Mouse (Mus musculus) lung, embryonic 14.5 days (tissue): ENCODE results near the gene Slc9a8. TPM values are rescaled to one million over a fixed set of nuclear protein-coding genes. Genes with fewer than 3 reads are reported as not detected.

Experiments
- ATAC-seq: fragments of 200-750 bp; cut with Nextera tagmentation; 2 replicates; pipeline ENCODE4 v1.8.0; 2017; ENCODE audit warnings: mild to moderate bottlenecking, moderate TSS enrichment, moderate library complexity; ENCODE audit not compliant: insufficient read depth
- DNase-seq: peaks from one replicate; pipeline ENCODE4 v3.0.0-alpha.2; 2015
- H3K27ac ChIP-seq: fragments of 300-500 bp; sonication (generic); 2 replicates; pipeline ENCODE4 v1.5.1; 2014; ENCODE audit warnings: low read depth, mild to moderate bottlenecking, moderate library complexity
- H3K27me3 ChIP-seq: fragments of 300-500 bp; sonication (generic); 2 replicates; pipeline ENCODE4 v1.6.1; 2014; ENCODE audit warnings: low read length, control low read depth; ENCODE audit not compliant: insufficient read depth
- H3K36me3 ChIP-seq: fragments of 300-500 bp; sonication (generic); 2 replicates; pipeline ENCODE4 v1.6.1; 2014; ENCODE audit warnings: control low read depth; ENCODE audit not compliant: insufficient read depth
- H3K4me1 ChIP-seq: fragments of 300-500 bp; sonication (generic); 2 replicates; pipeline ENCODE4 v1.6.1; 2014; ENCODE audit warnings: antibody characterized with exemption, control low read depth; ENCODE audit not compliant: insufficient read depth
- H3K4me2 ChIP-seq: fragments of 300-500 bp; sonication (generic); 2 replicates; pipeline ENCODE4 v1.6.1; 2014; ENCODE audit warnings: mild to moderate bottlenecking
- H3K4me3 ChIP-seq: fragments of 300-500 bp; sonication (generic); 2 replicates; pipeline ENCODE4 v1.5.1; 2014; ENCODE audit warnings: low read depth, low read length
- H3K9ac ChIP-seq: fragments of 300-500 bp; sonication (generic); 2 replicates; pipeline ENCODE4 v1.6.1; 2014
- H3K9me3 ChIP-seq: fragments of 300-500 bp; sonication (generic); 2 replicates; pipeline ENCODE4 v1.6.1; 2016; ENCODE audit warnings: low read depth, low read length, control low read depth
- CTCF ChIP-seq: IDR thresholded peaks from 2 replicates; pipeline ENCODE4 v1.5.1; 2016; ENCODE audit warnings: antibody characterized with exemption, low read depth
- WGBS: fragments of 180-500 bp; shearing (Covaris S2); extraction: QIAGEN DNeasy Blood & Tissue Kit; methylation state at CpG from one replicate; pipeline ENCODE4 v1.1.7; 2014; 5-methylcytosine and 5-hydroxymethylcytosine counted together
- polyA plus RNA-seq: library from polyadenylated mRNA; unstranded; fragments of >200 nt; fragmentation: Nextera tagmentation; extraction: Ambion mirVana; gene quantifications from 2 replicates; pipeline ENCODE4 v1.2.1, GENCODE M21; 2014

Gene Slc9a8
- polyA plus RNA-seq, 1 experiment from 2014 or later = 23.6 TPM

- peaks cover 86% of the 10 kb centered on the region for H3K36me3 ChIP-seq
Observed at GRCm38 (mm10) chr2:167508569-167508968, 87.1 kb downstream of the Slc9a8 start.

GRCm38 (mm10) chr2:167510485-167510884 is 89.0 kb downstream of the Slc9a8 start:
- Histone ChIP-seq H3K4me3 (no peak overlapping the region), H3K36me3 (peaks cover 98% of the 10 kb centered on the region), H3K4me1 (no peaks in the 10 kb centered on the region), H3K27ac (no peak overlapping the region), H3K9ac (no peak overlapping the region), H3K27me3 (no peaks in the 10 kb centered on the region), H3K4me2 (no peak overlapping the region), H3K9me3 (no peaks in the 10 kb centered on the region)
- no peak for TF ChIP-seq CTCF
- no peak for ATAC-seq
- WGBS = 67% methylated on average over 3 of the region's 3 CpGs
- DNase-seq = no peak

More at GRCm38 (mm10) chr2:167508569-167508968, 87.1 kb downstream of the Slc9a8 start:
- H3K9ac ChIP-seq = no peak overlapping the region
- H3K27ac ChIP-seq = no peak overlapping the region
- H3K4me3 ChIP-seq = no peak overlapping the region
- no peak for DNase-seq
- H3K4me2 ChIP-seq = no peak overlapping the region
- ATAC-seq = no peak
- H3K27me3 ChIP-seq = no peaks in the 10 kb centered on the region
- no peaks in the 10 kb centered on the region for H3K9me3 ChIP-seq
- WGBS = 92% methylated on average over 4 of the region's 4 CpGs
- H3K4me1 ChIP-seq = peaks cover 11% of the 10 kb centered on the region
- TF ChIP-seq CTCF = no peak

- H3K4me1 ChIP-seq = no peaks in the 10 kb centered on the region
Observed at GRCm38 (mm10) chr2:167512365-167512764, 90.9 kb downstream of the Slc9a8 start.

GRCm38 (mm10) chr2:167512970-167513369 is 91.5 kb downstream of the Slc9a8 start:
- no peak overlapping the region for H3K27ac ChIP-seq
- H3K9me3 ChIP-seq = no peaks in the 10 kb centered on the region
- H3K9ac ChIP-seq = no peak overlapping the region
- no peak overlapping the region for H3K4me2 ChIP-seq
- H3K27me3 ChIP-seq = no peaks in the 10 kb centered on the region
- no peaks in the 10 kb centered on the region for H3K4me1 ChIP-seq
- no peak overlapping the region for H3K4me3 ChIP-seq
- TF ChIP-seq CTCF = peak; percentile 51
- no peak for ATAC-seq
- WGBS = 91% methylated on average over 5 of the region's 5 CpGs
- peak; percentile 22 for DNase-seq
- H3K36me3 ChIP-seq = peaks cover 97% of the 10 kb centered on the region

More at GRCm38 (mm10) chr2:167512365-167512764, 90.9 kb downstream of the Slc9a8 start:
- no peak overlapping the region for H3K4me3 ChIP-seq
- no peak overlapping the region for H3K9ac ChIP-seq
- DNase-seq = no peak
- no peak overlapping the region for H3K4me2 ChIP-seq
- no peak for TF ChIP-seq CTCF
- no peaks in the 10 kb centered on the region for H3K9me3 ChIP-seq
- no peak overlapping the region for H3K27ac ChIP-seq
- peaks cover 97% of the 10 kb centered on the region for H3K36me3 ChIP-seq
- no peaks in the 10 kb centered on the region for H3K27me3 ChIP-seq
- ATAC-seq = no peak
- WGBS = 95% methylated on average over 9 of the region's 9 CpGs

GRCm38 (mm10) chr2:167514641-167515040 is 93.1 kb downstream of the Slc9a8 start:
- Histone ChIP-seq H3K4me2 (no peak overlapping the region), H3K36me3 (peaks cover 83% of the 10 kb centered on the region), H3K9me3 (no peaks in the 10 kb centered on the region), H3K27ac (no peak overlapping the region), H3K4me1 (no peaks in the 10 kb centered on the region), H3K27me3 (no peaks in the 10 kb centered on the region), H3K4me3 (no peak overlapping the region), H3K9ac (no peak overlapping the region)
- DNase-seq (no peak), ATAC-seq (no peak)
- TF ChIP-seq CTCF = no peak
- 89% methylated on average over 4 of the region's 4 CpGs for WGBS

- Histone ChIP-seq H3K4me1 (no peaks in the 10 kb centered on the region), H3K4me3 (no peak overlapping the region), H3K36me3 (peaks cover 76% of the 10 kb centered on the region), H3K27me3 (no peaks in the 10 kb centered on the region), H3K9me3 (no peaks in the 10 kb centered on the region), H3K4me2 (no peak overlapping the region), H3K9ac (no peak overlapping the region), H3K27ac (no peak overlapping the region)
- 85% methylated on average over 5 of the region's 5 CpGs for WGBS
- no peak for TF ChIP-seq CTCF
- ATAC-seq (no peak), DNase-seq (no peak)
Observed at GRCm38 (mm10) chr2:167515688-167516087, 94.2 kb downstream of the Slc9a8 start.

GRCm38 (mm10) chr2:167519606-167520252 is 98.2 kb downstream of the Slc9a8 start:
- no peak overlapping the region for H3K27ac ChIP-seq
- H3K4me3 ChIP-seq = no peak overlapping the region
- no peaks in the 10 kb centered on the region for H3K4me1 ChIP-seq
- 79% methylated on average over 5 of the region's 5 CpGs for WGBS
- peaks cover 36% of the 10 kb centered on the region for H3K36me3 ChIP-seq
- ATAC-seq (no peak), DNase-seq (no peak)
- H3K27me3 ChIP-seq = no peaks in the 10 kb centered on the region
- H3K9me3 ChIP-seq = no peaks in the 10 kb centered on the region
- TF ChIP-seq CTCF = peak; percentile 53
- H3K4me2 ChIP-seq = no peak overlapping the region
- no peak overlapping the region for H3K9ac ChIP-seq

Other genes with a start within 250 kb of the Slc9a8 start
- gene Kcnb1, start 231.6 kb upstream of the Slc9a8 start, polyA plus RNA-seq = 0.37 and 0.42 TPM in 2 replicates
- gene Ptgis, start 181.1 kb upstream of the Slc9a8 start, polyA plus RNA-seq = 16.0 and 18.6 TPM in 2 replicates
- 20.5 and 24.1 TPM in 2 replicates for gene B4galt5, start 72.5 kb upstream of the Slc9a8 start, polyA plus RNA-seq
- gene Rnf114, start 70.9 kb downstream of the Slc9a8 start, polyA plus RNA-seq = 94.7 and 98.7 TPM in 2 replicates
- 15.6 and 16.4 TPM in 2 replicates for gene Spata2, start 71.2 kb downstream of the Slc9a8 start, polyA plus RNA-seq
- gene Snai1, start 116.5 kb downstream of the Slc9a8 start, polyA plus RNA-seq = 152 and 162 TPM in 2 replicates
- 275 and 293 TPM in 2 replicates for gene Ube2v1, start 210.4 kb downstream of the Slc9a8 start, polyA plus RNA-seq
- 10.0 and 12.3 TPM in 2 replicates for gene Gm20431, start 239.8 kb downstream of the Slc9a8 start, polyA plus RNA-seq